Mouse (Mus musculus): ENCODE measurements around the gene M6pr. TPM values are rescaled to one million over a fixed set of nuclear protein-coding genes. Genes with fewer than 3 reads are reported as not detected.
A peak's percentile ranks its signal among the peaks of the same experiment; 100 is the strongest.

M6pr gene
- polyA plus RNA-seq (2012; fragmentation: generic; extraction: Trizol) = 64.2 TPM
- long read RNA-seq, experiment 1, transcript M6pr-201 (7 exons, 2,515 nt) = major isoform, 138 of 152 reads
- long read RNA-seq, experiment 1, partial matches to known transcripts = 14 of 152 reads
- long read RNA-seq, experiment 1, other reads (novel, unspliced or antisense) = 0 of 152 reads
- long read RNA-seq, experiment 2, transcript M6pr-203 (6 exons, 2,976 nt) = minor isoform, 5 of 1,093 reads
- long read RNA-seq, experiment 2, transcript M6pr-201 (7 exons, 2,515 nt) = major isoform, 1,061 of 1,093 reads
- long read RNA-seq, experiment 2, partial matches to known transcripts = 11 of 1,093 reads
- long read RNA-seq, experiment 2, other reads (novel, unspliced or antisense) = 12 of 1,093 reads

- peaks cover 36% of the 10 kb centered on the region for H3K79me2 ChIP-seq (ENCODE audit: control insufficient read depth, insufficient read depth)
- peaks cover 30% of the 10 kb centered on the region for H3K36me3 ChIP-seq (ENCODE audit: control insufficient read depth, insufficient read depth)
- H3K4me3 ChIP-seq (ENCODE audit: insufficient read depth, poor library complexity, severe bottlenecking) = peak within 1 kb of the TSS; percentile 96
- peak within 1 kb of the TSS; percentile 81 for H3ac ChIP-seq (ENCODE audit: control insufficient read depth, insufficient read length, low read depth)
- H3K79me3 ChIP-seq (ENCODE audit: low read depth) = peaks cover 31% of the 10 kb centered on the region
- peak; percentile 25 for TF ChIP-seq USF1 (IDR thresholded peaks at IDR 0.05; ENCODE audit: low read depth)
- TF ChIP-seq MYOD1 (IDR thresholded peaks at IDR 0.05; ENCODE audit: control insufficient read depth, insufficient read length, low read depth) = no peak
- no peak for TF ChIP-seq FOSL1 (IDR thresholded peaks at IDR 0.05; ENCODE audit: insufficient read depth, low read length, poor library complexity, severe bottlenecking)
- peak; percentile 7 for TF ChIP-seq MAX (IDR thresholded peaks at IDR 0.05)
- no peak for TF ChIP-seq MYOG (IDR thresholded peaks at IDR 0.05; ENCODE audit: control insufficient read depth, extremely low read depth, insufficient read length)
- peak; percentile 82 for TF ChIP-seq CTCF (IDR thresholded peaks at IDR 0.05; ENCODE audit: control insufficient read depth, insufficient read depth, insufficient read length)
- no peaks in the 10 kb centered on the region for H3K27me3 ChIP-seq (ENCODE audit: control insufficient read depth, insufficient read depth, insufficient read length)
Observed at GRCm38 (mm10) chr6:122308505-122309393, at the start of gene M6pr. Gene M6pr, plus strand, starts transcription at chr6:122308720.

DNA sequence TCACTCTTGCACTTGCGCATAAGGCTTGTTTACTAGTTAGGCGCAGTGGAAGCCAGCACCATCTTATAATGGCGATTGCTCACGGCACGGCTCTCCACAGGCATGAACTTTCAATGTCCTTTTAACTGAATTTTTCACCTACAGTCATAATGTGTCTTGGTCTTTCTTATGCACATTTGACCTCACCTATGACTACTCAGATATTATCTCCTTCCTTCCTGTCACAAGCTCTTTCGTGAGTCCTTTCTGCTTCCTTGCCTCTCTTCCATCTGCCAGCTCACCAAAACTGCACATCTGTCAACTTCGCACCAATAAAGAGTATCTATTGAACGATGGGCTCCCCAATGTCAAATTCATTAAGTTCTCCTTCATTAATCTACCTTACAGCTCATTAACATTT lies 46.0 kb upstream of the M6pr start:
- TF ChIP-seq CEBPB (IDR thresholded peaks at IDR 0.05; ENCODE audit: low read depth) (no peak), USF1 (IDR thresholded peaks at IDR 0.05; ENCODE audit: low read depth) (no peak), MYOG (IDR thresholded peaks at IDR 0.05; ENCODE audit: control insufficient read depth, extremely low read depth, insufficient read length) (no peak), MYOD1 (IDR thresholded peaks at IDR 0.05; ENCODE audit: control insufficient read depth, insufficient read length, low read depth) (no peak), FOSL1 (IDR thresholded peaks at IDR 0.05; ENCODE audit: insufficient read depth, low read length, poor library complexity, severe bottlenecking) (no peak), CTCF (IDR thresholded peaks at IDR 0.05; ENCODE audit: control insufficient read depth, insufficient read depth, insufficient read length) (no peak)
- Histone ChIP-seq H3K79me2 (ENCODE audit: control insufficient read depth, insufficient read depth) (no peaks in the 10 kb centered on the region), H3K36me3 (ENCODE audit: control insufficient read depth, insufficient read depth) (no peaks in the 10 kb centered on the region), H3K4me3 (ENCODE audit: insufficient read depth, poor library complexity, severe bottlenecking) (no peak overlapping the region), H3K79me3 (ENCODE audit: low read depth) (no peaks in the 10 kb centered on the region), H3ac (ENCODE audit: control insufficient read depth, insufficient read length, low read depth) (no peak overlapping the region), H3K27me3 (ENCODE audit: control insufficient read depth, insufficient read depth, insufficient read length) (no peaks in the 10 kb centered on the region)

DNA sequence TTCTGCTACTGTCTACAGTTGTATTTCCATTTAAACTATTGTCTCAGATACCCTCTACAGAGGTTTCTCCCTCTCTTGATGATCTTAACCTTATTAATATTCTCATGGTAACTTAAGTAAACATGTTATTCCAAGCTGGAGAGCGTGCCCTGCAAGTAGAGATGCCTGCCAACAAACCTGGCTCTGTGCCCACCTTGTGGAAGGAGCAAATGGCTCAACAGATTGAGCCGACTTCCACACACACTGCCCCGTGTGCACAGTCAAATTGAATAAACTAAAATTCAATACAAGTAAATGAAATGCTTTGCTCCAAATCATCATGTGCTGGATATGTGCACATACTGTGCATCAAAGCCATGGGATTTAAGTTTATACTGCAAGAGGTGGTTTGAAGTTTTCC lies 40.0 kb upstream of the M6pr start:
- Histone ChIP-seq H3K79me2 (ENCODE audit: control insufficient read depth, insufficient read depth) (no peaks in the 10 kb centered on the region), H3ac (ENCODE audit: control insufficient read depth, insufficient read length, low read depth) (no peak overlapping the region), H3K79me3 (ENCODE audit: low read depth) (no peaks in the 10 kb centered on the region), H3K36me3 (ENCODE audit: control insufficient read depth, insufficient read depth) (no peaks in the 10 kb centered on the region), H3K4me3 (ENCODE audit: insufficient read depth, poor library complexity, severe bottlenecking) (no peak overlapping the region), H3K27me3 (ENCODE audit: control insufficient read depth, insufficient read depth, insufficient read length) (no peaks in the 10 kb centered on the region)
- no peak for TF ChIP-seq MYOD1 (IDR thresholded peaks at IDR 0.05; ENCODE audit: control insufficient read depth, insufficient read length, low read depth)
- TF ChIP-seq MYOG (IDR thresholded peaks at IDR 0.05; ENCODE audit: control insufficient read depth, extremely low read depth, insufficient read length) = no peak
- no peak for TF ChIP-seq MAX (IDR thresholded peaks at IDR 0.05)
- TF ChIP-seq USF1 (IDR thresholded peaks at IDR 0.05; ENCODE audit: low read depth) = no peak
- no peak for TF ChIP-seq FOSL1 (IDR thresholded peaks at IDR 0.05; ENCODE audit: insufficient read depth, low read length, poor library complexity, severe bottlenecking)
- TF ChIP-seq CTCF (IDR thresholded peaks at IDR 0.05; ENCODE audit: control insufficient read depth, insufficient read depth, insufficient read length) = no peak
- no peak for TF ChIP-seq CEBPB (IDR thresholded peaks at IDR 0.05; ENCODE audit: low read depth)

GRCm38 (mm10) chr6:122269170-122269569 lies 39.4 kb upstream of the M6pr start:
- Histone ChIP-seq H3K79me2 (ENCODE audit: control insufficient read depth, insufficient read depth) (no peaks in the 10 kb centered on the region), H3K36me3 (ENCODE audit: control insufficient read depth, insufficient read depth) (no peaks in the 10 kb centered on the region), H3K79me3 (ENCODE audit: low read depth) (no peaks in the 10 kb centered on the region), H3K27me3 (ENCODE audit: control insufficient read depth, insufficient read depth, insufficient read length) (no peaks in the 10 kb centered on the region), H3ac (ENCODE audit: control insufficient read depth, insufficient read length, low read depth) (no peak overlapping the region), H3K4me3 (ENCODE audit: insufficient read depth, poor library complexity, severe bottlenecking) (no peak overlapping the region)
- TF ChIP-seq MYOD1 (IDR thresholded peaks at IDR 0.05; ENCODE audit: control insufficient read depth, insufficient read length, low read depth) (no peak), USF1 (IDR thresholded peaks at IDR 0.05; ENCODE audit: low read depth) (no peak), FOSL1 (IDR thresholded peaks at IDR 0.05; ENCODE audit: insufficient read depth, low read length, poor library complexity, severe bottlenecking) (no peak), MYOG (IDR thresholded peaks at IDR 0.05; ENCODE audit: control insufficient read depth, extremely low read depth, insufficient read length) (no peak), CTCF (IDR thresholded peaks at IDR 0.05; ENCODE audit: control insufficient read depth, insufficient read depth, insufficient read length) (no peak), CEBPB (IDR thresholded peaks at IDR 0.05; ENCODE audit: low read depth) (no peak), MAX (IDR thresholded peaks at IDR 0.05) (no peak)

DNA sequence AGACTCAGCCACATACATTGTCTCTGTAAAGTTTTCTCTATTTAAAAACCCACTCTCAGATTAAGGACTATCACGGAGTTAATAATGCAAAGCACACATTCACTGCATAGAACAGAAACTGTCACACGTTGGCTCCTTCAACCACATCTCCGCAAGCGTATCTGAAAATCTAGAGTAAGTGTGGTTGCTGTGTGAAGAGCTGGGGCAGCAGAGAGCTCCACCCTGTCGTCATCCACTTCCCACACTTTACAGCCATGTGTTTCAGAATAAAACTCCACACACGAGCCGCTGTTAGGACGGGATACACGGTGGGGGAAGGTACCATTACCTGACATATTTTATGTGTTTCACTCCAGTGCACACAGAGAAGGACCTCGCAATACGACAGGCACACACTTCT lies 38.4 kb upstream of the M6pr start:
- TF ChIP-seq MYOG (IDR thresholded peaks at IDR 0.05; ENCODE audit: control insufficient read depth, extremely low read depth, insufficient read length) = no peak
- TF ChIP-seq USF1 (IDR thresholded peaks at IDR 0.05; ENCODE audit: low read depth) = no peak
- TF ChIP-seq CEBPB (IDR thresholded peaks at IDR 0.05; ENCODE audit: low read depth) = no peak
- no peak for TF ChIP-seq CTCF (IDR thresholded peaks at IDR 0.05; ENCODE audit: control insufficient read depth, insufficient read depth, insufficient read length)
- TF ChIP-seq MYOD1 (IDR thresholded peaks at IDR 0.05; ENCODE audit: control insufficient read depth, insufficient read length, low read depth) = no peak
- no peak for TF ChIP-seq FOSL1 (IDR thresholded peaks at IDR 0.05; ENCODE audit: insufficient read depth, low read length, poor library complexity, severe bottlenecking)
- TF ChIP-seq MAX (IDR thresholded peaks at IDR 0.05) = no peak
- no peak overlapping the region for H3K4me3 ChIP-seq (ENCODE audit: insufficient read depth, poor library complexity, severe bottlenecking)
- H3K27me3 ChIP-seq (ENCODE audit: control insufficient read depth, insufficient read depth, insufficient read length) = no peaks in the 10 kb centered on the region
- H3K79me2 ChIP-seq (ENCODE audit: control insufficient read depth, insufficient read depth) = no peaks in the 10 kb centered on the region
- no peaks in the 10 kb centered on the region for H3K79me3 ChIP-seq (ENCODE audit: low read depth)
- H3K36me3 ChIP-seq (ENCODE audit: control insufficient read depth, insufficient read depth) = no peaks in the 10 kb centered on the region
- H3ac ChIP-seq (ENCODE audit: control insufficient read depth, insufficient read length, low read depth) = no peak overlapping the region

Data from C2C12 (cell line).